Mouse (Mus musculus): ENCODE measurements around the gene Pcgf5. TPM values are rescaled to one million over a fixed set of nuclear protein-coding genes. Genes with fewer than 3 reads are reported as not detected.
"Not testable (repeated sequence)": the region's sequence is repeated elsewhere in the genome, so short reads cannot be mapped to it uniquely, and the experiment has no call there.

Gene Pcgf5
- polyA plus RNA-seq, 1 experiment from 2014 or later = 7.4 TPM

- Histone ChIP-seq H3K4me1 (ENCODE audit: control insufficient read depth, insufficient read depth, low read length) (no peaks in the 10 kb centered on the region), H3K27ac (ENCODE audit: low read length) (no peak overlapping the region), H3K9ac (ENCODE audit: low read depth, low read length) (no peak overlapping the region), H3K36me3 (ENCODE audit: control insufficient read depth, insufficient read depth, low read length) (no peaks in the 10 kb centered on the region), H3K4me3 (ENCODE audit: low read depth, low read length) (no peak overlapping the region), H3K4me2 (ENCODE audit: low read length) (no peak overlapping the region), H3K27me3 (ENCODE audit: control insufficient read depth, insufficient read depth, low read depth, low read length) (no peaks in the 10 kb centered on the region), H3K9me3 (replicated peaks; ENCODE audit: control insufficient read depth, low read length, poor library complexity, severe bottlenecking) (no peaks in the 10 kb centered on the region)
- WGBS = 89% methylated on average over 3 of the region's 3 CpGs
- ATAC-seq = no peak
Measured at GRCm38 (mm10) chr19:36450997-36451608, 103.0 kb downstream of the Pcgf5 start.

- Histone ChIP-seq H3K9me3 (replicated peaks; ENCODE audit: control insufficient read depth, low read length, poor library complexity, severe bottlenecking) (no peaks in the 10 kb centered on the region), H3K27ac (ENCODE audit: low read length) (no peak overlapping the region), H3K4me2 (ENCODE audit: low read length) (no peak overlapping the region), H3K4me1 (ENCODE audit: control insufficient read depth, insufficient read depth, low read length) (no peaks in the 10 kb centered on the region), H3K36me3 (ENCODE audit: control insufficient read depth, insufficient read depth, low read length) (no peaks in the 10 kb centered on the region), H3K4me3 (ENCODE audit: low read depth, low read length) (no peak overlapping the region), H3K9ac (ENCODE audit: low read depth, low read length) (no peak overlapping the region), H3K27me3 (ENCODE audit: control insufficient read depth, insufficient read depth, low read depth, low read length) (no peaks in the 10 kb centered on the region)
- 74% methylated on average over 5 of the region's 5 CpGs for WGBS
- no peak for ATAC-seq
Measured at GRCm38 (mm10) chr19:36451731-36452130, 103.6 kb downstream of the Pcgf5 start.

GRCm38 (mm10) chr19:36452210-36452609, 104.1 kb downstream of the Pcgf5 start:
- H3K9ac ChIP-seq (ENCODE audit: low read depth, low read length); H3K27me3 ChIP-seq (ENCODE audit: control insufficient read depth, insufficient read depth, low read depth, low read length); H3K4me2 ChIP-seq (ENCODE audit: low read length); H3K9me3 ChIP-seq (replicated peaks; ENCODE audit: control insufficient read depth, low read length, poor library complexity, severe bottlenecking); H3K27ac ChIP-seq (ENCODE audit: low read length); H3K4me1 ChIP-seq (ENCODE audit: control insufficient read depth, insufficient read depth, low read length); H3K36me3 ChIP-seq (ENCODE audit: control insufficient read depth, insufficient read depth, low read length); H3K4me3 ChIP-seq (ENCODE audit: low read depth, low read length); ATAC-seq: not testable (repeated sequence)
- WGBS = 89% methylated on average over 3 of the region's 3 CpGs

GRCm38 (mm10) chr19:36453451-36453850, 105.3 kb downstream of the Pcgf5 start:
- no peaks in the 10 kb centered on the region for H3K36me3 ChIP-seq (ENCODE audit: control insufficient read depth, insufficient read depth, low read length)
- 97% methylated on average over 4 of the region's 4 CpGs for WGBS
- H3K4me2 ChIP-seq (ENCODE audit: low read length) = no peak overlapping the region
- H3K27me3 ChIP-seq (ENCODE audit: control insufficient read depth, insufficient read depth, low read depth, low read length) = no peaks in the 10 kb centered on the region
- H3K4me3 ChIP-seq (ENCODE audit: low read depth, low read length) = no peak overlapping the region
- no peak overlapping the region for H3K9ac ChIP-seq (ENCODE audit: low read depth, low read length)
- no peaks in the 10 kb centered on the region for H3K9me3 ChIP-seq (replicated peaks; ENCODE audit: control insufficient read depth, low read length, poor library complexity, severe bottlenecking)
- no peaks in the 10 kb centered on the region for H3K4me1 ChIP-seq (ENCODE audit: control insufficient read depth, insufficient read depth, low read length)
- H3K27ac ChIP-seq (ENCODE audit: low read length) = no peak overlapping the region
- ATAC-seq = no peak

- Histone ChIP-seq H3K9ac (ENCODE audit: low read depth, low read length) (no peak overlapping the region), H3K36me3 (ENCODE audit: control insufficient read depth, insufficient read depth, low read length) (no peaks in the 10 kb centered on the region), H3K9me3 (replicated peaks; ENCODE audit: control insufficient read depth, low read length, poor library complexity, severe bottlenecking) (no peaks in the 10 kb centered on the region), H3K4me3 (ENCODE audit: low read depth, low read length) (no peak overlapping the region), H3K4me2 (ENCODE audit: low read length) (no peak overlapping the region), H3K27ac (ENCODE audit: low read length) (no peak overlapping the region), H3K4me1 (ENCODE audit: control insufficient read depth, insufficient read depth, low read length) (no peaks in the 10 kb centered on the region; the same call in 1 of the 2 replicates), H3K27me3 (ENCODE audit: control insufficient read depth, insufficient read depth, low read depth, low read length) (no peaks in the 10 kb centered on the region)
- WGBS = 19% methylated on average over 6 of the region's 6 CpGs
- no peak for ATAC-seq
Measured at GRCm38 (mm10) chr19:36470106-36470505, 122.0 kb downstream of the Pcgf5 start.

GRCm38 (mm10) chr19:36471325-36471724, 123.2 kb downstream of the Pcgf5 start:
- Histone ChIP-seq H3K27ac (ENCODE audit: low read length) (no peak overlapping the region), H3K4me2 (ENCODE audit: low read length) (no peak overlapping the region), H3K9me3 (replicated peaks; ENCODE audit: control insufficient read depth, low read length, poor library complexity, severe bottlenecking) (no peaks in the 10 kb centered on the region), H3K36me3 (ENCODE audit: control insufficient read depth, insufficient read depth, low read length) (no peaks in the 10 kb centered on the region), H3K4me3 (ENCODE audit: low read depth, low read length) (no peak overlapping the region), H3K4me1 (ENCODE audit: control insufficient read depth, insufficient read depth, low read length) (no peaks in the 10 kb centered on the region; the same call in 1 of the 2 replicates), H3K27me3 (ENCODE audit: control insufficient read depth, insufficient read depth, low read depth, low read length) (no peaks in the 10 kb centered on the region), H3K9ac (ENCODE audit: low read depth, low read length) (no peak overlapping the region)
- WGBS = 85% methylated on average over 3 of the region's 3 CpGs
- ATAC-seq = no peak

- ATAC-seq = no peak
- Histone ChIP-seq H3K27me3 (ENCODE audit: control insufficient read depth, insufficient read depth, low read depth, low read length) (no peaks in the 10 kb centered on the region), H3K4me2 (ENCODE audit: low read length) (no peak overlapping the region), H3K9ac (ENCODE audit: low read depth, low read length) (no peak overlapping the region), H3K9me3 (replicated peaks; ENCODE audit: control insufficient read depth, low read length, poor library complexity, severe bottlenecking) (no peaks in the 10 kb centered on the region), H3K4me3 (ENCODE audit: low read depth, low read length) (no peak overlapping the region), H3K4me1 (ENCODE audit: control insufficient read depth, insufficient read depth, low read length) (no peaks in the 10 kb centered on the region), H3K27ac (ENCODE audit: low read length) (no peak overlapping the region), H3K36me3 (ENCODE audit: control insufficient read depth, insufficient read depth, low read length) (no peaks in the 10 kb centered on the region)
- WGBS = 97% methylated on average over 4 of the region's 4 CpGs
Measured at GRCm38 (mm10) chr19:36476596-36476995, 128.5 kb downstream of the Pcgf5 start.

- ATAC-seq = no peak
- no peaks in the 10 kb centered on the region for H3K36me3 ChIP-seq (ENCODE audit: control insufficient read depth, insufficient read depth, low read length)
- H3K4me2 ChIP-seq (ENCODE audit: low read length) = no peak overlapping the region
- H3K27ac ChIP-seq (ENCODE audit: low read length) = no peak overlapping the region
- H3K9ac ChIP-seq (ENCODE audit: low read depth, low read length) = no peak overlapping the region
- no peaks in the 10 kb centered on the region for H3K9me3 ChIP-seq (replicated peaks; ENCODE audit: control insufficient read depth, low read length, poor library complexity, severe bottlenecking)
- no peaks in the 10 kb centered on the region for H3K4me1 ChIP-seq (ENCODE audit: control insufficient read depth, insufficient read depth, low read length)
- H3K27me3 ChIP-seq (ENCODE audit: control insufficient read depth, insufficient read depth, low read depth, low read length) = no peaks in the 10 kb centered on the region
- 71% methylated on average over 9 of the region's 9 CpGs for WGBS
- H3K4me3 ChIP-seq (ENCODE audit: low read depth, low read length) = no peak overlapping the region
Measured at GRCm38 (mm10) chr19:36477151-36477550, 129.0 kb downstream of the Pcgf5 start.

GRCm38 (mm10) chr19:36477684-36478083, 129.6 kb downstream of the Pcgf5 start:
- H3K4me1 ChIP-seq (ENCODE audit: control insufficient read depth, insufficient read depth, low read length) = no peaks in the 10 kb centered on the region
- ATAC-seq = no peak

More at GRCm38 (mm10) chr19:36477684-36478083, 129.6 kb downstream of the Pcgf5 start:
- H3K36me3 ChIP-seq (ENCODE audit: control insufficient read depth, insufficient read depth, low read length) = no peaks in the 10 kb centered on the region
- H3K4me3 ChIP-seq (ENCODE audit: low read depth, low read length) = no peak overlapping the region
- H3K27me3 ChIP-seq (ENCODE audit: control insufficient read depth, insufficient read depth, low read depth, low read length) = no peaks in the 10 kb centered on the region
- H3K9ac ChIP-seq (ENCODE audit: low read depth, low read length) = no peak overlapping the region
- no peak overlapping the region for H3K27ac ChIP-seq (ENCODE audit: low read length)
- no peaks in the 10 kb centered on the region for H3K9me3 ChIP-seq (replicated peaks; ENCODE audit: control insufficient read depth, low read length, poor library complexity, severe bottlenecking)
- 76% methylated on average over 5 of the region's 5 CpGs for WGBS
- no peak overlapping the region for H3K4me2 ChIP-seq (ENCODE audit: low read length)

All from midbrain, embryonic 16.5 days (tissue).